Mouse (Mus musculus) brain, adult 2 months (tissue): ENCODE data around the gene M1ap.

Experiments
- DNase-seq: peaks from one replicate; pipeline ENCODE4 v3.0.0; 2011; ENCODE audit warnings: low read depth, low spot score

M1ap gene

GRCm38 (mm10) chr6:83070247-83070310 lies 123.4 kb downstream of the M1ap start, which contains the start of gene Tlx2:
TSS of gene Tlx2 (minus strand) at chr6:83070293.
- DNase-seq = no peak

GRCm38 (mm10) chr6:83070311-83071219 lies 123.9 kb downstream of the M1ap start:
- no peak for DNase-seq

GRCm38 (mm10) chr6:83071220-83071619 lies 124.5 kb downstream of the M1ap start:
- DNase-seq = no peak

- peak; percentile 22 for DNase-seq
These were observed 128.3 kb downstream of the M1ap start for GRCm38 (mm10) chr6:83074979-83075378.

- DNase-seq = peak; percentile 99
These were observed 131.1 kb downstream of the M1ap start, which contains the start of gene Pcgf1 for GRCm38 (mm10) chr6:83077630-83078323. TSS of gene Pcgf1 (plus strand) at chr6:83077869.

GRCm38 (mm10) chr6:83078324-83078858 lies 131.7 kb downstream of the M1ap start:
- DNase-seq = peak; percentile 96
